Mouse (Mus musculus) hematopoietic stem cell, adult 5-6 weeks (primary cell): ENCODE measurements around the gene Igf1r. TPM values are rescaled to one million over a fixed set of nuclear protein-coding genes. Genes with fewer than 3 reads are reported as not detected.
"Not testable (repeated sequence)": the region's sequence is repeated elsewhere in the genome, so short reads cannot be mapped to it uniquely, and the experiment has no call there.

Experiments used
- ATAC-seq, 2 experiments: fragments of 125-278 bp in 1 of 2; replicated peaks in 1 of 2; 2 replicates each; pipeline ENCODE4 v1.8.0; 2016 to 2017; ENCODE audit warnings: inconsistent platforms in 2 of 2, mild to moderate bottlenecking in 2 of 2, moderate number of reproducible peaks in 2 of 2, low read depth in 1 of 2, moderate TSS enrichment in 1 of 2; ENCODE audit not compliant: low FRiP score in 2 of 2, poor library complexity in 2 of 2, severe bottlenecking in 2 of 2, insufficient read depth in 1 of 2, low TSS enrichment in 1 of 2
- total RNA-seq: library from RNA; stranded (forward); fragments of 172-1452, 232-1000 nt; gene quantifications from 2 replicates; pipeline ENCODE4 v1.2.3, GENCODE M21; 2017

Gene Igf1r
- total RNA-seq, 1 experiment from 2014 or later = 31.6 TPM

DNA sequence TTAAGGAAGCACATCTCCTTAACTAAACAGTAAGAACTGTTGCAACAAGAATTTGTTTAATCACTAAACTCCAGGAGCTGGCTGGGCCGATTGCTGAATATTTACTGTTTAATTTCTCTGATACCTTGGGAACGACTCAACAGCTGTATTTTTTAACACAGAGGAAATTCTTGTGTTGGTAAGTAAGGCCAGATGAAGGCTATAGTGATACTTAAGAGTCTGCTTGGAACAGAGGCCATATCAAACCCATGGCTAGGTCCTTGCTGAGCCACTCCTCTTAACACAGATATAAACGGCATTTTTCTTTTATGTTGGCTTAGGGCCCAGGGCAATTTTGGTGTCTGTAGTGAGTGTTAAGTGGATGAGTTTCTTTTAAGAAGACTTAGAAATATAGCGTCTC, 317.9 kb downstream of the Igf1r start:
- no peak for ATAC-seq

DNA sequence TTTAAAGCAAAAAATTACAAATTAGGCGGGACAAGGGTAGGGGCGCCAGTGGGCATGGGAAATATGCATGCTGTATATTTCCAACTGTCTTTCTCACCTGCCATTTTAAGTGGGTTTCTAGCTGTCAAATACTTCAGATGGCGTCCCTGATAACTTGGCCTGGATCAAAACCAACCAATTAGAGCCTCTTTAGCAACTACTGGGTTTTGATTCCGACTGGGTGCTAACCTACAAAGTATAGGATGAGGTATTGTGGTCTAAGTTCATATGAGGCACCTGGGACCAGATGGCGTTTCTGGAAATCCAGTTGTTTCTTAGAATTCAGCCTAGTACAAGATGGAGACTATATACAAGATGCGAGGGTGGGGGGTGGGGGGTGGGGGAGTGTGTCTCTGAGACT, 319.2 kb downstream of the Igf1r start:
- ATAC-seq = no peak

DNA sequence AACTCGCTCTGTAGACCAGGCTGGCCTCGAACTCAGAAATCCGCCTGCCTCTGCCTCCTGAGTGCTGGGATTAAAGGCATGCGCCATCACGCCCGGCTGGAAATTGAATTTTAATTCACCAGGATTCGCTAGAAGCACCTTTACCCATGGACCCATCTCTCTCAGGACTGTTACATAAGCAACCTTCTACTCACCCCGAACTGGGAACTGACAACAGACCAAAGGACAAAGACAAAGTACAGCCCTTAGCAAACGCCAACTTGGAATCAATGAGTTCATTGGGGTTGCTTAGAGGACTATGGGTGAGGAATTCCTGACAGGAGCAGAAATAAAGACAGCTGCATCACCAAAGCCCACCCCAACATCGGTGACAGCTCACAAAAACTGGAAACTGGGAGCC, 320.0 kb downstream of the Igf1r start:
- ATAC-seq = no peak

DNA sequence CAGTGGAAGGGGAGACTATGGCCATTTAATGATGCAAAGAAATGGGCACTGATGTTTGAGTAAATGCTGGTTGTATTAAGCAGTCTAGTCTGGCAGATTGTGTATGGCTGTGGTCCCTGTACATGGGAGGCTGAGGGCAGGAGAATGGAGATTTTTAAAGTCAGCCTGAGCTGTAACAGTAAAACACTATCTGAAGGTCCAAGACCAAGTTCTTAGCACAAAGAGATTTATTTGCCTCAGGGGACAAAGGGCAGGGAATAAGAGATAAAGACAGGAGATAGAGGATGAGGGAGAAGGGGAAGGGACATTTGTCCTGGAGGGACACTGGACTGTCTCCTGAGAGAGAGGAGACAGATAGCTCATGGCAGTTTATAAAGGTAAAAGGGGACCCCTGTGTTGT, 320.9 kb downstream of the Igf1r start, which contains the start of gene Fam169b:
Fam169b (plus strand) TSS at position 325 of the 400 bp plus-strand sequence.
- no peak for ATAC-seq

DNA sequence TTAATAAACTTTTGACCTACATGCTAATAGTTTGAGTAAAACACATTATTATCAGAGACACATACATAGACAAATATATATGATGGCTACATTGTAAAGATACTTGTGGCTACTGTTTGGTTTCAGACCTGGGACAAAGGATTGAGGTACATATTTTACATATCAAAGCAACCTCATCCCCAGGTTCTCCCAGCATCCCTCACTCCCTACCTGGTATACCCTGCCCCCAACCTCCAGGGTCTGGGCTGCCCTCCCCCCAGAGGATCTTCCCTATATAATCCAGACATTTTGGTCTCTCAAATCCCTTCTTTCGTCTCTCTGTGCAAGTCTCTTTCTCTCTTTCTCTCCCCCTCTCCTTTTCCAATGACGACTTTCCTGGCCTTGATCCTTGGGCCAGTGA, 321.6 kb downstream of the Igf1r start:
- no peak for ATAC-seq

DNA sequence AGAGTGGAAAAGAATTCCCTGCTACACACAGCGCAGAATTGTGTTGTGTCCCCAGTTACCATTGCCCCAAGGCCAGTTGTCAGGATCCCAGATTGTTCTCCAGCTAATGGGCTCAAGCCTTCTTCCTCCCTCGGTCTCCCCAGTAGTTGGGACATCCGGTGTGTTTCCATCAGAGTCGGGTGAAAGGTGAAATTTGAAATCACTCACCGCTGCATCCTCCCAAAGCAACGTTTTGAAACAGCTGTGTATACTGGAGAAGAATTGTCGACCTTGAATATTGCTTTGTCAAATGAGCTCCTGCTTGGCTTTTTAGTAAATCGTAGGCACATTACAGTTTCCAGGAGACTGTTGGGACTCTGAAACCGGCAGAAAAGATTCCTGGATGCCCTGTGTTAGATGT, 322.3 kb downstream of the Igf1r start:
- no peak for ATAC-seq

DNA sequence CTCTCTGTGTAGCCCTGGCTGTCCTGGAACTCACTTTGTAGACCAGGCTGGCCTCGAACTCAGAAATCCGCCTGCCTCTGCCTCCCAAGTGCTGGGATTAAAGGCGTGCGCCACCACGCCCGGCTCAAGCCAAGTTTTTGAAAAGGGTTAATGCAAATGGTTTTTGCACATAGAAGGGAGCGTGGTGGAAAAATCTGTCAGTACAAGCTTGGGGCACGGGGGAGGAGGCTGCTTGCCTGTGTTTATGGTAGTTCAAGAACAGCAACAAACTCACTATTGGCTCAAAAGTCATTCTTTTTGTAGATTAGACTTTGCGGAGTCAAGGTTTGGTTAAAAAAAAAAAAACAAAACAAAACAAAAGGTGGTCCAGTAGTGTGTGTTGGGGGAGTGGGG, 322.8 kb downstream of the Igf1r start:
- 0 out of 4 replicates have a peak, but pooled peaks of 1 of the 2 experiments have one; percentile 7 for ATAC-seq

DNA sequence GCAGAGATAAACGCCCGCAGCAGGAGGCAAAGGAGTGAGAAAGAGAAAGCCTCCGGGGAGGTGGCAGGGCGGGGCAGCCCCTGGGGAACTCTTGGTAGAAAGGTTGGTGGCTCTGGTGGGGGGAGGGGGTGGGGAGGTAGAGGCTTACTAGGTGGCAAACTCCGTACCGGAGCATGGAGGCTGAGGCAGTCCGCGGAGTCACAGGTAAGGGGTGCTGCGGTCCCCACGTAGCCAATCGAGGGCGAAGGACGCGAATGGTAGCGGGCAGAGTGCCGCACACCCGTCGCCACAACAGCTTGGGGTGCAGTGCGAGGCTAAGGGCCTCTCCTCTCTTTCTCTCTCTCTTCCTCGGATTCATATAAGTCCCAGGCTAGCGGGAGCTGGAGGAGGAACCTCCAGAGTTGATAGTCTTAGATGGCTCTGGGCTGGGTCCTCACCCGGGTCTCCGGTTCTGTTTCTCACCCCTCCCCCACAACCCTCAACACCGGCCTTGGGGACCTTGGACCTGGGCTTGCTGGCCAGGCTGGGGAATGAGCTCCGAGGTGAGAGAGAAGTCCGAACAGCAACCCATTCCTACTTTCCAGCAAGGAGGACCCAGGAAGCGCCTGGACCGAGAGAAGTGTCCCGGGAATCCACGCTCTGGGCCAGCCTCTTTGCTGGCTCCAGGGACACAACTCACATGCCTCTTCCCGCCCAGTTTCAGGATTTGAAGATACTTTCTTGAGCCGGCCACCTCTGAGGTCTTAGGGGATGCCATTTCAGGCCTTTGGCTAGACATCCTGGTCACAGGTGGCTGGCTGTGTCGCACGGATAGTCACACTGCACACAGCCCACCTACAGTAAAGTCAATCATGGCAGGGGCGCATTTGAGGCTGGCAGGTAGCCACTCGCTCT, 323.5 kb downstream of the Igf1r start:
- peak; percentile 50 to 54 for ATAC-seq

DNA sequence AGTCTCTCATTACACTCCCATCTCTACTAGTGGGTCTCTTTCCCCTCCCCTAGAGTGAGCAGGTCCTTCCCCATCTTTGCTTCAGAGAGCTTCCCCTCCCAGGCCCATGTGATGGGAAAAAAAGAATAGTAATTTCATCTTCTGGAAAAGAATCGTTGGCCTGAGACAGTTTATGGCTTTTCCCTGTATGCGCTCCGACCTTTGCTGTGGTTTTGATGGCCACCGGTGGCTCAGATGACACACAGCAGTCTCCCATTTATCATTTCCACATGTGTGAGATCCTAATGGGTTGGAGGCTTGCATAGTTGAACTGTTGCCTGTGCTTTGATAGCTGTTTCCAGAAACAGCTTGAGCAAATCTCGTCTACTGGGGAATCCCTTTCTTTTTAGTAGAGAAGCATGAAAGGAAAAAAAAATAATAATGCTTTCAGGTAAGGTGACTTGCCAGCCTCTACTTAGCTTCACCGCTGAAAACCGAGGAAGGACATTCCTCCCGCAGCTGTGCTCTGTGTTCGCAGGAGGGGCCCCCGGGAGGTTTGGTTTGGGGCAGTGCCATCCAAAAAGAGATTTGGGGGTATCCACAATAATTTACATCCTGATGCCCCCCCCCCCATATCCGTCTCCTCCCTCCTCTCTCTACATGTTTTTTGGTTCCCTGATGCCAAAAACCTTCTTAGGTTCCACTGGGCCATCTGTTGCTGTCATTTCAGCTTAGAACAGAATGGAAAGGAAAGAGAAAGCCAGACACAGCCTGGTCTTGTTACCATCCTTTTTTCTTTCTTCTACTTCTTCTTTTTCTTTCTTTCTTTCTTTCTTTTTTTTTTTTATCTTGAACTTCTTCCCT, 324.6 kb downstream of the Igf1r start:
- 0 out of 4 replicates have a peak, but pooled peaks of 1 of the 2 experiments have one; percentile 8 for ATAC-seq

DNA sequence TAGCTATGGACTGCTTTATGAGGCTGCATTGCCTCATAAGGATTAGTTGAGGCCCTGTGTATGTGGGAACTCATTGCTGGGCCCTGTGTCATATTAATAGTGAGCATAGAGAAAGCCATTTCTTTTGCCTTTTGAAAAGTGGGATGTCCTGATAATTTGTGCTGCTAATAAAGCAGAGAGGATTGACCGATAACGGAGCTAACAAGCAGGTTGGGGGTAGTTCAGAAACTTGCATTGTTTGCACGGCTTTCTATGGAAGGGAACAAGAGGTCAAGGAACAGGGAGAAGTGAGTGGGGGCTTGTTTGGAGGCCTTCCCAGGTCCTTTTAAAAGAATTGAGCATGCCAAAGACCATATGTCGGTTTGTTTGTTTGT, 325.3 kb downstream of the Igf1r start:
- ATAC-seq = no peak

DNA sequence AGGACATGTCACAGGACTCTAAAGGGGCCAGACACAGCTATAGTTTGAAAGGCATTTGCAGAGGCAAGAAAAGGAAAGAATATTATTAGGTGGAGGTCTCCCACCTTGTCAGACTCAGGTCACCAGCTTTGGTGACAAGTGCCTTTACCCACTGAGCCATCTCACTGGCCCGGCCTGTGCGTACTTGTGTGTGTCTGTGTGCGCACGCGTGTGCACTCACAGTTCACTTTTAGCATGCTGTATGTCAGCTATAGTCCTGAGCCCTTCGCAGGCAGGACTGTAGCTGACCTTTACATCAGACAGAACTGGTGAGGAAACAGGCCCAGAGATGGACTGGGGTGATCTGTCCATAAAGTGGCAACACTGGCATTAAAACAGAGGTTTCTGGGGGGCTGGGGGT, 325.8 kb downstream of the Igf1r start:
- ATAC-seq = no peak

DNA sequence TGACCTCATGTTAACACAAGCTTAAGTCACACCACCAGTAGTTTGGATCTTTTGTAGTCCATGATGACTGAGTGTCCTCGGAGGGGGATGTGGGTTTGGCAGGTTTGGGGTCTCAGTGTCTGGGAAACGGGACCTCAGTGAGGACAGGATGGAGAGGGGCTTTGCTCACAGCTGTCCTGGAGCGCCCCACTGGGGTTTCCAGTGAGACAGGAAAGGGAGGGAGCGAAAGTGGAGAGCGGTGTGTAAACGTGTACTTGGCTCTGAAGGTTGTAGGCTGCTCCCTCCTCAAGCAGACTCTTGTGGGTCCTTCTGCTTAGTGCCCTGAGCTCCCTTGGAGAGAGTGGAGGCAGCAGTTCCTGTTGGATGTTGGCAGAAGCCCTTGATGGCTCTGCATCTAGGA, 326.3 kb downstream of the Igf1r start:
- ATAC-seq = no peak

DNA sequence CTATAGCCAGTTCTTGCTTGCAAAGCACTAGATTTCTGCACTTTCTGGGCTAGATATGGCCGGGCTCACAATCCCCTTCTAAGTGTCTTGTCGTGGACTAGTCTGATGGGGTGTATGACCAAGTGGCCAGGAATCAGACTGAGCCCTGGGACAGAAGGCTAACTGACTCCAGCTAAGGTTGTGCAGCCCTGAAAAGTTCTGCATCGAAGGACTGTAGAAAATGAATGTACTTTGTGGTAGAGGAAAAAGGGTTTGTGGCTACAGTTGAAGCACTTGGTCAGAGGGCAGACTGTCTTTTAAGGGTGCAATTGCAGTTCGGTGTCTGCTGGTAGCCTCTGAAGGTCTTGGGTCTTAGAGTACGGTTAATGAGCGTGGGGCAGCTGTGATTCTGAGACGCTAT, 326.9 kb downstream of the Igf1r start:
- no peak for ATAC-seq

DNA sequence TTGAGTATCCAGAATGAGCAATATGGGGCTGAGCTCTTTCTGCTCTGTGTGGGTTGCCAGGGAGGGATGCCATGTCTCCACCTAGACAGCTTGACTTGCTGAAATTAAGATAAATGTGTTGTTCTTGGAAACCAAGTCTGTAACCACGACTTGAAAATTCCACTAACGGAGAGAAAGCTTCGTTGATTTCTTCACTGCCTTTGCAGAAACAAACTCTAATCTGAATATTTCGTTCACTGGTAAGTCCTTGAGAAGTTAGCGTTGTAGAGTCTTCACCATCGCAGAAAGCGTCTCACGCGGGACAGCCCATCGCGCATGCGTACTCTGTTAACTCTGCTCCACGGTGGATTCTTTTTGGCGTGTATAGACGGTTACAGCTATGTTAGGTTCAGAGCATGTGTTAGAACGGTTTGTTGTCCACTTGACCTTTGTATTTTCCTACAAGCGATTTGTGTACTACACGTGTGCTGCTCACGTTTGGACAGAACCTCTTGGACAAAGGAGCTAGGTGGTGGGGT, 327.8 kb downstream of the Igf1r start:
- ATAC-seq = no peak

DNA sequence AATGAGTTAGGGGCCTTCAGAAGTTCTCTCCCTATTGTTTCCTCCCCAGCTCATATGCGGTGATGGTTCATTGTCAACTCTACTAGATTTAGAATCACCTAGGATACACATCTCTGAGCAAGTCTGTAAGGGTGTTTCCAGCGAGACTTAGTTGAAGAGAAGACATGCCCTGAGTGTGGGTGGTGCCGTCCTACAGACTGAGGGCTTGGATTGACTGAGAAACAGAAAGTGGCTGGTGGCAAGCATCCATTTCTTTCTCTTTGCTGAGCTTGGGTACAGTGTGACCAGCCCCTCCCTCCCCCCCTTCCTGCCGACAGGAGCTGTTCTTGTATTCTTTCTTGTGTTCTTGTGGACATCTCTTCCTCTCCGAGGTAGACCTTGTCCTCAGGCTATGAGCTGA, 328.7 kb downstream of the Igf1r start:
- ATAC-seq = no peak

DNA sequence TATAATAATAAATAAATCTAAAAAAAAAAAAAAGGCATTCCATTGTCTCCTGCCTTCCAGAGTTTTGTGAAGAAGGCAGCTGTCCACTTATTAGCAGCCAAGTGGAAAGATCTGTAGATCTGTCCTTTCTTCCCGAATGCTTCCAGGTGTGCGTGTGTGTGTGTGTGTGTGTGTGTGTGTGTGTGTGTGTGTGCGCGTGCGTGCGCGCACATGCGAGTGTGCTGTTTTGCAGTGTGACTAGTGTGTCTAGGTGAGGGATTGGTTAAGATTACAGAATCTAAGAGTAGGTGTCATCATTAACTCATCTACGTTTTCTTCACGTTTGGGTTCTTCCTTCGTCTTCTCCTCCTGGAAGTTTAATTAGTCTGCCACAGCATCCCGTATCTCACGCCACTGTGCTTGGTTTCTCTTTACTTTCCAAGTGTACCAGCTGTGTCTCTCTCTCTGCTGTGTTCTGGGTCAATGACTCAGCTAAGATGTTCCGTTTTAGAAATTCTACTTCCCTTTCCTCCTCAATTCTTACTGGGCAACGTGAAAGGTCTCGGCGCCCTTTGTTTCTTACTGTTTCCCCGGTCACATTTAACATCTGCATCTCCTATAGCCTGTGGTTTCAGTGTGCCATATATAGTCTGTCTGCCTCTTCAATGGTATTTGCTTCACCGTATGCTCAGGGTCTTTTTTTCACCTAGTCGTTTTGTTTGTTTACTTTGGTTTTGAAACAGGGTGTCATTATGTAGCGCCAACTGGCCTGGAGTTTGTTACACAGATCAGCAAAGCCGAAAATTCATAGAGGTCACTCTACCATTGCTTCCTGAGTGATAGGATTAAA, 329.9 kb downstream of the Igf1r start:
- peak; percentile 78 for ATAC-seq

DNA sequence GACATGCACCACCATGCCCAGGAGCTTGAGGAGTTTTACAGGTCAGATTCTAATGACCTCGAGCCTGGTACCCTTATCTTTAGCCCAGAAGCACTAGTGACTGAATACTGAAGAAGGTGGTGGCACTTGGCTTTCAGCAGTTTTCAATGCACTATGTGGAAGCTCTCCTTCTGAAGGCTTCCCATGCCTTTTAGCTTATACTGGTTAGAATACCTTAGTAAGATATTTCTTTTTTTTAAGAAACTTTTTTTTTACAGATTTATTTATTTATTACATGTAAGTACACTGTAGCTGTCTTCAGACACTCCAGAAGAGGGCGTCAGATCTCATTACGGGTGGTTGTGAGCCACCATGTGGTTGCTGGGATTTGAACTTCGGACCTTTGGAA, 330.5 kb downstream of the Igf1r start:
- ATAC-seq = not testable (repeated sequence)
